Mouse (Mus musculus): ENCODE measurements around the gene Tmem128. TPM values are rescaled to one million over a fixed set of nuclear protein-coding genes. Genes with fewer than 3 reads are reported as not detected.

Gene Tmem128
- total RNA-seq, 2 experiments from 2014 or later, result 29.7 to 31.1 TPM

DNA sequence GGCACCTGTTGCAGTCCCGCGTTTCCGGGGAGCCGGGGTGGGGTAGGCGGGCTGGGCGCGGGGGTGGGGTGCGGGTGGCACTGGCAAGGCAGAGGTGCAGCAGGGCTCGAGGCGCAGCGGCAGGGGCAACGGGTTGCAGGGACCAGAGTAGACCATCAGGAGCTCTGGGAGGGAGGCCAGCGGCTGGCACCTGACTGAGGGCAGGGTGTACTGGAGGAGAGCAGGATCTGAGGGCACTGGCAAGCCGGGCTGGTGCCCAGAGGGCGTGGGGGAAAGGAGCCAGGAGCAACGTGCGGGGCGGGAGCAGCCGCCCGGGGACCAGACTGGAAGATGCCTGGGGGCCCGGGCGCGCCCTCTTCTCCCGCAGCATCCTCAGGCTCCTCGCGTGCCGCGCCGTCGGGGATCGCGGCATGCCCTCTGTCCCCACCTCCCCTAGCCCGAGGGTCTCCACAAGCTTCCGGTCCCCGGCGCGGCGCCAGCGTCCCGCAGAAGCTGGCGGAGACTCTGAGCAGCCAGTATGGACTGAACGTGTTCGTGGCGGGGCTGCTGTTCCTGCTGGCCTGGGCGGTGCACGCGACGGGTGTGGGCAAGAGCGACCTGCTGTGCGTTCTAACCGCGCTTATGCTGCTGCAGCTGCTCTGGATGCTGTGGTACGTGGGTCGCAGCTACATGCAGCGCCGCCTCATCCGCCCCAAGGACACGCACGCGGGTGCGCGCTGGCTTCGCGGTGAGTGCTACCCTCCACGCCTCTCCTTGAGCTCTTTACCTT lies 17.3 kb downstream of the Tmem128 start:
- DNase-seq (ENCODE audit: low spot score in 2 of 2), result no peak

DNA sequence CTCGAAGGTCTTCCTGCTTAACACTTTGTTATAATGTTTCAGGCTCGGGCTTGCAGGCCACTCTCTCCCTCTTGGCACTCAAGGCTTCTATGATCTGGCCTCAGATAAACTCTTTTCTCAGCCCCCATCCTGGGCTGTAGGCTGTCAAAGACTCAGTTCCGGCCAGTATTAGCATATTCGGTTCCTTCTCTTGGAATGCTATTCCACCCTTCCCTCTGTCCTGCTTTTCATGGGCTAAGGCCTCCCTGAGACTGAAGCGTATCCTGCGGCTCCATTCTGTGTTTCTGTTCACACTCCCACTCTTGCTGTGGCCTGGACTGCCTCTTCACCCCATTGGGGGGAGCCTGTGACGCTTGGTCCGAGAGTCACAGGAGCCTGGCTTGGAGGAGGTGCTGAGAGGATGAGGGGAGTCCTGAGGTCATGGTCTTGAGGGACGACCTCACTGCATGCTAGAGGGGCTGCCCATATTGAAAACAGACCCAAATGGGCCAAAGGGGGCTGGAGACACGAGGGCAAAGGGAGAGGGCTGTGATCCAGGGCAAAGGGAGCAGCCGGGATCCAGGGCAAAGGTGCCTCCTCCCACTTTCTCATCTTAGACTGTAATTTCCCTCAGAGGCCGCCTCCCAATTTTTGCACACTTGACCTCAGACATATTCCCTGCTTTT lies 18.1 kb downstream of the Tmem128 start:
- DNase-seq (ENCODE audit: low spot score in 2 of 2), result no peak

DNA sequence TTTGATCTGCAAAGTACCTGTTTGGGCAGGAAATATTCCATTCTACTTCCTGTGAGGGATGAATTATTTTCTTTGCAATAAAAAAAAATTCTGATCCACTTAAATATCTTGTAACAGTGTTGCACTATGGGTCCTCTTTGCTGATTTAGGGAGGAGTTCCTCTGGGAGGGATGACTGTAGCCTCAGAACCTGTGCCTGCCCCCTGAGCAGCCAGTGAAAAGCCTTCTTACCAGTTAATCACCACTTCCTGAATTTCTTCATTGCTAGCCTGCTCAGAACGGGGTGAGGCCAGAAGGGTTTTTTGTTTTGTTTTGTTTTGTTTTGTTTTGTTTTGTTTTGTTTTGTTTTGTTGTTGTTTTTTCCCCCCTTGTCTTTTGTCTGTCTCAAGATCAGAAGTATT lies 20.1 kb downstream of the Tmem128 start:
- DNase-seq (ENCODE audit: low spot score in 2 of 2), result no peak

DNA sequence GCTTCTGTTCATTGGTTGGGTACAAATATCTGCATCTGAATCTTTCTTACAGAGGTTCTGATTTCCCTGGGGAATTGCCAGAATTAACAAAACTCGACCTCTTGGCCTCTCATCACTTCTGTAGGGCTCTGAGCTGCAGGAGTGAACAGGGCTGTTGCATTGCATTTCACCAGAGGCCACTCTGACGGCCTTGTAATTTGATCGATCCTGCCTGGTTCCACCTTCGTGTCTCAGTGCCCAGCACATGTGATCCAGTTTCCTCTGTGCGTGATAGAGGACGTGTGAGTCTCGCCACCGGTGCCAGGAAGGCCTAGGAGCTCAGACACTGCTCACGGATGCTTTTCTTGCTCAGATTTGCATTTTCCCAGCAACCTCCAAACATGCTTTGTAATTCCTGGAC lies 25.7 kb downstream of the Tmem128 start:
- no peak for DNase-seq (ENCODE audit: low spot score in 2 of 2)

DNA sequence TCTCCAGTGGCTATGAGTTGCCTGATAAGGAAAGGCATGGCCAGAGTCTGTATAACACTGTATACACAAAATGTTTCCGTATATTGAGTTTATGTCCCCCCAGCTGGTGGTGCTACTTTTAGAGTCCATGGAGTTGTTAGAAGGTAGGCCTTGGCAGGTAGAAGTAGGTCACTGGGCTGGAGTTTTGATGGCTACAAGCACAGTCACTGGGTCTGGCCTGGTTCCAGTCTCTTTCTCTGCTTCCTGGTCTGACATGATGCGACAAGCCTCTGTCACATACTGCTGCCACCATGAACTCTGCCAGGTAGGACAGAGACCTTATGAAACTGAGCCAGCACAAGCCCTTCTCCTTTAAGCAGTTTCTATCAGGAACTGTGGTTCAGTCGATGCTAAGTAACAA lies 28.5 kb downstream of the Tmem128 start:
- no peak for DNase-seq (ENCODE audit: low spot score in 2 of 2)

DNA sequence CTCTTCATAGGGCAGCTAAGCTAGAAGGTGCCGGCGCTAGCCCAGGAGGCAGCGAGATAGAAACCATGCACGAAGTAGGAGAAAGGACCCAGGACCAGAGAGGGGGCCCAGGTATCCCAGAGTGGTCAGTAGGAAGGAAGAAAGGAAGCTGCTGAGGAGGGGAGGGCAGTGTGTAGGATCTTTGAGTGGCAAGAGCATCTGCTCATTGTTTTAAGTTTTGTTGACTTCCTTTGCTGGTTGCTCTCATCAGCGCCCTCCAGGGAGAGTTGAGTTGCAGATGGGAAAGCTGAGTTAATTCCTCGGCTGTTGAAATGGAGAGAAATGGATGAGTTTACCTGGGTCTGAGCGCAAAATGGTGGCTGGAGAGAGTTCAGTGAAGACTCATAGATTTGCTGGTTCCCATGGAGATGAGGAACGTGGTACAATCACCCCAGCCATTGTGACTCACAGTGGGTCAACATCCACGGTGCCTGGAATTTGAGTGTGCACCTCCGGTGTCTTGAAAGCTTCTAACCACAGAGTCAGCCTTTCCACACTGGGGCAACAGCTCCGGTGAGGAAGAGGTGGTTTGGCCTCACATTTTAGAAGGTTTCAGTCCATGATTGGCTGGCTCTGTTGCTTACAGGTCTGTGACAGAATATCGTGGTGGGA lies 41.9 kb downstream of the Tmem128 start:
- DNase-seq (ENCODE audit: low spot score in 2 of 2), result no peak

DNA sequence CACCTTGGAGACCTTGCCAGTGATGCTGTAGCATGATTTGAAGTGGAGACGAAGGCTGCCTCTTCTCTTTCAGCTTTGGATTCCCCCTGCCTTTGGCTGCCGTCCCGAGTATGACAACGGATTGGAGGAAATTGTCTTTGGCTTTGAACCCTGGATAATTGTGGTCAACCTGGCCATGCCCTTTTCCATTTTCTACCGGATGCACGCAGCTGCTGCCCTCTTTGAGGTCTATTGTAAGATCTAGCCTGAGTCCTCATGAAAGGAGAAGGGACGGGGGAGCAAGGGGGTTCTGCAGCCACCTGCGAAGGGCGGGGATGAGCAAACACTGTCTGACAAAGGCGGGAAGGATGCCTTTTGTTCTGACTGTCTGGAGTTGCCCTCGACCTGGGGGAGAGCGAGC lies 42.7 kb downstream of the Tmem128 start:
- no peak for DNase-seq (ENCODE audit: low spot score in 2 of 2)

DNA sequence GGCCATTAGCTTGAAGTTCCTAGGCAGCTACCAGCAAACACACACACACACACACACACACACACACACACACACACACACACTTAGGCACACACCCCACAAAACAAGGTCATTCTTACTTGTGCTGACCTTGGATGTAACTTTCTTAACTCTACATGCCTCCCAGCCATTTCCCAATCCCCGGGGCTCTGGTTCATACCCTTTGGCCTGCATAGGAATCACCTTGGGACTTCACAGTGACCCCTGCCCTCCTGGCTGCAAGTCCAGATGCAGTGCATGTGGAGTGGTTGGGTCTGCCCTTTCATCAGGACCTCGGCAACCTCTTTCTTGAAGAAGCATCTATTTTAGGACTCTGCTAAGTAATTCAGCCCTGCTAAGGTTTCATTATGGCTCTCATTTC lies 45.3 kb downstream of the Tmem128 start:
- no peak for DNase-seq (ENCODE audit: low spot score in 2 of 2)

DNA sequence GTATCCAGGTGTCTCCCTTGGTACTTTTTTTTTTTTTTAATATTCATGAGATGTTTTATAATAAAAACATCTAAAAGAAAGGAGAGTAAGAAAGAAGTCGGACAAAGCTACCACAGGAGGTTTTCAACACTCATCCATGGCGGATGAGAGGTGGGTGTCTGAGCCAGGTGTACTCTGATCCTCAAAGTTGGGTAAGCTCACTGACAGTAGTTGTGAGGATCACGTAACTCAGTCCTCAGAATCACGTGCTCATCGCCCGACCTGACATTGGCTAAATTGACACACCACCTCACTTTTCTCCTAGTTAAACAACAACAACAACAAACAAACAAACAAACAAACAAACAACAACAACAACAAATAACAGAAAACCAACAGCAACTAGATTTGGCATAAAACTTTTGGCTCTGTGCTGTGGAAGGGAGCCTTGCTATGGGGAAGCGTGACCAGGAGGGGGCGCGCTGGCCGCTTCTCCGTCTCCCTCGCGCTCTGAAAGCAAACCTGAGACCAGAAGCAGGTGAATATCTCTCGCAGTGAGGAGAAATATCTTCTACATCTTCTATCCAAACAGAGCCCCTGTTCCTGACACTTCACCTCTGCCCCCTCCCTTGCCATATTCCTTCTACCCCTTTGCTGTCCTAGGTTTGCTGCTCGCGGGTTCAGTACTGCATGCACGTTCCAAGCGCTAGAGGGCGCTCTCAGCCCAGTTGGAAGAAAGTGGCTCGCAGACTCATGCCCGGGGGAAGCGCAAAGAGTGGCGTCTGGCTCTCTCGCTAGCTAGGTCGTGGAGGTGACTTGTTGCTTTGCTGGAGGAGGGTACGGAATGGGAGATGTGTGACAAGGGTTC lies 47.5 kb downstream of the Tmem128 start:
- DNase-seq (ENCODE audit: low spot score in 2 of 2), result peak; percentile 86 to 95

DNA sequence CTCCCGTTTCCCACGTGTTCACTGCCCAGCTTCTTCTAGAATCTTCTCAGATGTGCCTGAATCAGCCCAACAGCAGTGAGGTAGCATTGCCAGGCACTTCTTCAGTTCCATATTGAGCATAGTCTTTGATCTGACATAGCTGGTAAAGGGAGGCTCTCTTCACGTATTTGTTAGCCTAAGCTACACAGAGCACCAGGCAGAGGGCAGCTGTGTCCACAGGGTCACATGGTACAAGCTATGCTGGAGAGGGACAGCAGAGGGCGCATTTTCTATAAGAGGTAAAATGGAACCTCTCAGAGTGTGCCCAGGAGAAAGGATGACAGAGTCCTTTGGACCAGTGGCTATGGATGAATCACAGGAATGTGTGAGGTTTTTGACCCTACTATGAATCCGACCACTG lies 48.9 kb downstream of the Tmem128 start:
- peak; percentile 25 to 81 for DNase-seq (ENCODE audit: low spot score in 2 of 2)

DNA sequence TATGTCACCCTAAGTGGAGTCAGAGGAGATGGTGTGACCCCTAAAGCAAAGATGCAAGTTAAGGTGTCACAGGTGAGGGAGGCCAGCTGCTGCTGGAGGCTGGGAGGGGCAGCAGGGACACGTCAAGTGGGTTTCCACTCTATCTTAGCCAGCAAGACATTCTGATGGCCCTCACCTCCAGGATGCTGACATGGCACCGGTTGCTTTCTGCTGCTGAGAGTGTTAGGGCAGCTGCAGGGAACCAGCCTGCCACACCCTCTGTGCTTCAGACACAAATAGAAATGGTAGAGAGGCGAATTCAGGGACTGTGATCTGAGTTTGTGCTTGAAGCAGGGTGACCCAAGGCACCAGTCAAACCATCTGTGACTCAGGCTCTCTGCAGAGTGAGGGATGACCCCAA lies 49.8 kb downstream of the Tmem128 start:
- DNase-seq (ENCODE audit: low spot score in 2 of 2), result no peak

Other genes with a start within 250 kb of the Tmem128 start
- gene Stx18, start 221.4 kb upstream of the Tmem128 start, total RNA-seq (2021), result 10 to 100 TPM; 38.3 to 40.9 TPM
- gene Nsg1, start 100.3 kb upstream of the Tmem128 start, total RNA-seq (2021), result 100 to 1,000 TPM; 425 to 451 TPM
- gene Zbtb49, start 39.7 kb upstream of the Tmem128 start, total RNA-seq (2021), result 10 to 100 TPM; 18.5 to 20.1 TPM
- 10 to 100 TPM; 10.0 to 10.8 TPM for gene Lyar, start 39.7 kb upstream of the Tmem128 start, total RNA-seq (2021)
- gene Otop1, start 15.8 kb downstream of the Tmem128 start, total RNA-seq (2021), result under 1 TPM; 0.10 to 0.15 TPM
- gene Drd5, start 59.2 kb downstream of the Tmem128 start, total RNA-seq (2021), result 10 to 100 TPM; 14.9 to 16.9 TPM
- gene Slc2a9, start 243.0 kb downstream of the Tmem128 start, total RNA-seq (2021), result 1 to 10 TPM; 2.4 to 3.3 TPM